Mouse (Mus musculus) c-Kit-positive CD71-positive TER-119-positive erythroid progenitor cells, embryonic 14.5 days (primary cell): ENCODE data around the gene Sik3.
"Not testable (repeated sequence)": the region's sequence is repeated elsewhere in the genome, so short reads cannot be mapped to it uniquely, and the experiment has no call there.

Source experiments
- DNase-seq: peaks from one replicate; pipeline ENCODE4 v3.0.0-alpha.2; 2013; ENCODE audit warnings: low spot score

The Sik3 gene

GRCm38 (mm10) chr9:46106105-46106504 is 93.5 kb downstream of the Sik3 start:
- DNase-seq: no peak

GRCm38 (mm10) chr9:46110648-46111047 is 98.0 kb downstream of the Sik3 start:
- peak; percentile 29 for DNase-seq

- no peak for DNase-seq
These were observed 98.7 kb downstream of the Sik3 start for GRCm38 (mm10) chr9:46111334-46111733.

- no peak for DNase-seq
These were observed 99.6 kb downstream of the Sik3 start for GRCm38 (mm10) chr9:46112246-46112645.

- no peak for DNase-seq
These were observed 106.3 kb downstream of the Sik3 start for GRCm38 (mm10) chr9:46118844-46119385.

GRCm38 (mm10) chr9:46119943-46120441 is 107.4 kb downstream of the Sik3 start:
- no peak for DNase-seq

- no peak for DNase-seq
These were observed 108.0 kb downstream of the Sik3 start for GRCm38 (mm10) chr9:46120468-46121253.

GRCm38 (mm10) chr9:46121486-46121885 is 108.9 kb downstream of the Sik3 start:
- no peak for DNase-seq

- no peak for DNase-seq
These were observed 110.1 kb downstream of the Sik3 start for GRCm38 (mm10) chr9:46122731-46123130.

- no peak for DNase-seq
These were observed 113.7 kb downstream of the Sik3 start for GRCm38 (mm10) chr9:46126295-46126694.

- DNase-seq: no peak
These were observed 114.7 kb downstream of the Sik3 start for GRCm38 (mm10) chr9:46127326-46127725.

- DNase-seq: no peak
These were observed 116.6 kb downstream of the Sik3 start for GRCm38 (mm10) chr9:46129241-46129640.

- not testable (repeated sequence) for DNase-seq
These were observed 120.2 kb downstream of the Sik3 start for GRCm38 (mm10) chr9:46132821-46133220.

GRCm38 (mm10) chr9:46138831-46139230 is 126.2 kb downstream of the Sik3 start:
- no peak for DNase-seq

GRCm38 (mm10) chr9:46140811-46141210 is 128.2 kb downstream of the Sik3 start:
- DNase-seq: no peak

- DNase-seq: no peak
These were observed 129.4 kb downstream of the Sik3 start for GRCm38 (mm10) chr9:46142031-46142430.

- no peak for DNase-seq
These were observed 129.9 kb downstream of the Sik3 start for GRCm38 (mm10) chr9:46142492-46142891.

GRCm38 (mm10) chr9:46144976-46145375 is 132.4 kb downstream of the Sik3 start:
- DNase-seq: no peak

- DNase-seq: no peak
These were observed 133.8 kb downstream of the Sik3 start for GRCm38 (mm10) chr9:46146437-46146836.

GRCm38 (mm10) chr9:46148723-46149122 is 136.1 kb downstream of the Sik3 start:
- DNase-seq: peak; percentile 24

GRCm38 (mm10) chr9:46149392-46149791 is 136.8 kb downstream of the Sik3 start:
- no peak for DNase-seq

GRCm38 (mm10) chr9:46150116-46150515 is 137.5 kb downstream of the Sik3 start:
- no peak for DNase-seq

GRCm38 (mm10) chr9:46150890-46151703 is 138.5 kb downstream of the Sik3 start:
- no peak for DNase-seq
